Mouse (Mus musculus) C2C12 (cell line): ENCODE results near the gene Ifitm6. TPM values are rescaled to one million over a fixed set of nuclear protein-coding genes. Genes with fewer than 3 reads are reported as not detected.
A peak's percentile ranks its signal among the peaks of the same experiment; 100 is the strongest.

Experiments used
- H3K27me3 ChIP-seq: one replicate; pipeline ENCODE4 v1.6.1; 2011; ENCODE audit not compliant: control insufficient read depth, insufficient read depth, insufficient read length
- H3K36me3 ChIP-seq: one replicate; pipeline ENCODE4 v1.6.1; 2011; ENCODE audit not compliant: control insufficient read depth, insufficient read depth
- H3K4me3 ChIP-seq: one replicate; pipeline ENCODE4 v1.5.1; 2011; ENCODE audit warnings: mild to moderate bottlenecking, control low read depth; ENCODE audit not compliant: poor library complexity, insufficient read depth, severe bottlenecking
- H3K79me2 ChIP-seq: one replicate; pipeline ENCODE4 v1.6.1; 2011; ENCODE audit not compliant: control insufficient read depth, insufficient read depth
- H3K79me3 ChIP-seq: one replicate; pipeline ENCODE4 v1.6.1; 2011; ENCODE audit warnings: low read depth, control low read depth
- H3ac ChIP-seq: one replicate; pipeline ENCODE3; 2011; ENCODE audit warnings: low read depth; ENCODE audit not compliant: control insufficient read depth, insufficient read length
- CEBPB ChIP-seq: IDR thresholded peaks from one replicate; pipeline ENCODE4 v1.6.1; 2011; ENCODE audit warnings: low read depth, mild to moderate bottlenecking, control low read depth, moderate library complexity
- CTCF ChIP-seq: IDR thresholded peaks from one replicate; pipeline ENCODE4 v1.5.1; 2011; ENCODE audit not compliant: control insufficient read depth, insufficient read depth, insufficient read length
- FOSL1 ChIP-seq: IDR thresholded peaks from one replicate; pipeline ENCODE4 v1.8.0; 2011; ENCODE audit warnings: mild to moderate bottlenecking, low read length; ENCODE audit not compliant: poor library complexity, insufficient read depth, severe bottlenecking
- MAX ChIP-seq: IDR thresholded peaks from one replicate; pipeline ENCODE4 v1.6.1; 2011; ENCODE audit warnings: mild to moderate bottlenecking, control low read depth
- MYOD1 ChIP-seq: IDR thresholded peaks from one replicate; pipeline ENCODE4 v1.6.1; 2011; ENCODE audit warnings: low read depth; ENCODE audit not compliant: control insufficient read depth, insufficient read length
- MYOG ChIP-seq: IDR thresholded peaks from one replicate; pipeline ENCODE4 v1.6.1; 2011; ENCODE audit not compliant: control insufficient read depth, insufficient read length; ENCODE audit errors: extremely low read depth
- USF1 ChIP-seq: IDR thresholded peaks from one replicate; pipeline ENCODE4 v1.6.1; 2011; ENCODE audit warnings: low read depth, mild to moderate bottlenecking, control low read depth, moderate library complexity
- polyA plus RNA-seq: library from polyadenylated mRNA; unstranded; fragments of >200 nt; fragmentation: generic; extraction: Trizol; gene quantifications from one replicate; pipeline ENCODE4 v1.2.1, GENCODE M21; 2012; ENCODE audit warnings: missing spikeins

The Ifitm6 gene
- polyA plus RNA-seq, 1 experiment: 1.3 TPM

DNA sequence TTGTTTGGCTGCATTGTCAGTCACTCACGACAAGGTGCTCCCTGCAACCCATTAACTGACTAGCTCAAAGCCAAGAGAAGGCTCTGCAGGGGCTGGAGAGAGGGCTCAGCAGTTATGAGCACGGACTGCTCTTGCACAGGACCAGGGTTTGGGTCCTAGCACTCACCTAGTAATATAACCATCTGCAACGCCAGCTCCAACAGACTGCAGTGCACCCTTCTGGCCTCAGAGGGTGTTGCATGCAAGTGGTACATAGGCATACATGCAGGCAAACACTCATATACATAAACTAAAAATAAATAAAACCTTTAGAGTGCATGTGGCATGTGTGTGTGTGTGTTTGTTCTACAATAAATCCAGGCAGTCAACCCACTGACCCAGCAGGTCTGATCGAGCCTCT lies 38.1 kb upstream of the Ifitm6 start:
- H3K79me3 ChIP-seq: no peaks in the 10 kb centered on the region
- TF ChIP-seq CTCF (no peak), FOSL1 (no peak), MYOD1 (no peak), MAX (no peak), CEBPB (no peak), MYOG (no peak), USF1 (no peak)
- no peak overlapping the region for H3K4me3 ChIP-seq
- no peak overlapping the region for H3ac ChIP-seq
- H3K79me2 ChIP-seq: no peaks in the 10 kb centered on the region
- H3K27me3 ChIP-seq: no peaks in the 10 kb centered on the region
- no peaks in the 10 kb centered on the region for H3K36me3 ChIP-seq

GRCm38 (mm10) chr7:141052421-141052820 lies 34.7 kb upstream of the Ifitm6 start:
- Histone ChIP-seq H3K79me3 (no peaks in the 10 kb centered on the region), H3K79me2 (no peaks in the 10 kb centered on the region), H3ac (no peak overlapping the region), H3K27me3 (no peaks in the 10 kb centered on the region), H3K36me3 (no peaks in the 10 kb centered on the region), H3K4me3 (no peak overlapping the region)
- TF ChIP-seq MYOG (no peak), MAX (no peak)

DNA sequence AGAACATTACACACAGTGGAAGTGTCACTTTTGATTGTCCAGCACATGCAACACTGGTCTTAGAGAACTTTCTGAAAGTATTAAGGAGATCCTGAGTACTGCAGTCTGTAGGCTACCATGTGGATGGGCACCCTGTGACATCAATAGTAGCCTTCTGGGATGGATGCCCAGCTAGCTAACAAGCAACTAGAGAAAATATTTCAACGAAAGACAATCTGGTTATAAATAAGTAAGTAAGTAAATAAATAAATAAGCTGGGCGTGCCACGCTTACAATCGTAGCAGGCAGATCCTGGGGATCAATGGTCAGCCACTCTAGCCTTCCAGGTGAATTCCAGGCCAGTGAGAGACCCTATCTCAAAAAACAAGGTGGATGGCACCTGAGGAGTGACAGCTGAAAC lies 34.3 kb upstream of the Ifitm6 start:
- no peaks in the 10 kb centered on the region for H3K36me3 ChIP-seq
- no peaks in the 10 kb centered on the region for H3K79me3 ChIP-seq
- no peaks in the 10 kb centered on the region for H3K27me3 ChIP-seq
- no peaks in the 10 kb centered on the region for H3K79me2 ChIP-seq
- no peak overlapping the region for H3ac ChIP-seq
- H3K4me3 ChIP-seq: no peak overlapping the region
- no peak for TF ChIP-seq FOSL1
- no peak for TF ChIP-seq CEBPB
- no peak for TF ChIP-seq USF1
- TF ChIP-seq MYOD1: no peak
- TF ChIP-seq CTCF: no peak

DNA sequence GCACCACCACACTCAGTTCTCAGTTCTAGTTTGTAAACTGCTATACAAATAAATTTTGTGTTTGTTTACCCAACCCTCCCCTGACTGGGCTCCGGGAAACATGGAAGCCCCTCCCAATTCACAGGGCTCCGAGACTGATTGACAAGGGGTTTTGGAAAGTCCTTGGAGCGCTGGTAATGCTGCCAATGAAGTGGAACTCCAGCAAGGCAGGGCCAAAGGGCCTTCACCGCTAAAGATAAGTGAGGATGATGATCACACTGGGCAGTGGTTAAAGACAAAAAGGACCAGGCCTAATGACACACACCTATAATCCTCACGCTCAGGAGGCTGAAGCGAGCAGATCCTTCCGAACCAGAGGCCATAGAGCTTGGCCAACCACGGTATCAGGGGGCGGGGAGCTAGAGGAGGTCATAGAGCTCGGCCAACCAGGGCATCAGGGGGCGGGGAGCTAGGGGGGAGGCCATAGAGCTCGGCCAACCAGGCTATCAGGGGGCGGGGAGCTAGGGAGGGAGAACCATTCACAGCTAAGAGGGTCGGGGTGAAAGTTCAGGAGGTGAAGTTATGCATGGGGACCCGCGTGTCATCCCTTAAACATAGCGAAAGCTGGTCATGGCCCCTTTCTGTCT lies 33.4 kb upstream of the Ifitm6 start:
- H3K4me3 ChIP-seq: no peak overlapping the region
- H3K27me3 ChIP-seq: no peaks in the 10 kb centered on the region
- no peaks in the 10 kb centered on the region for H3K79me3 ChIP-seq
- H3ac ChIP-seq: no peak overlapping the region
- no peaks in the 10 kb centered on the region for H3K36me3 ChIP-seq
- no peak for TF ChIP-seq MYOD1
- TF ChIP-seq MYOG: no peak
- TF ChIP-seq FOSL1: no peak
- no peak for TF ChIP-seq CEBPB
- no peak for TF ChIP-seq USF1
- TF ChIP-seq MAX: no peak
- no peak for TF ChIP-seq CTCF
- H3K79me2 ChIP-seq: no peaks in the 10 kb centered on the region

- TF ChIP-seq MYOD1: no peak
- TF ChIP-seq MAX: no peak
- TF ChIP-seq CTCF: no peak
- TF ChIP-seq MYOG: no peak
- TF ChIP-seq USF1: no peak
- no peak for TF ChIP-seq FOSL1
- no peak for TF ChIP-seq CEBPB
- no peak overlapping the region for H3ac ChIP-seq
- no peaks in the 10 kb centered on the region for H3K36me3 ChIP-seq
- H3K79me3 ChIP-seq: no peaks in the 10 kb centered on the region
- no peaks in the 10 kb centered on the region for H3K27me3 ChIP-seq
- no peaks in the 10 kb centered on the region for H3K79me2 ChIP-seq
- no peak overlapping the region for H3K4me3 ChIP-seq
These were observed 31.6 kb upstream of the Ifitm6 start for GRCm38 (mm10) chr7:141049326-141049725.

DNA sequence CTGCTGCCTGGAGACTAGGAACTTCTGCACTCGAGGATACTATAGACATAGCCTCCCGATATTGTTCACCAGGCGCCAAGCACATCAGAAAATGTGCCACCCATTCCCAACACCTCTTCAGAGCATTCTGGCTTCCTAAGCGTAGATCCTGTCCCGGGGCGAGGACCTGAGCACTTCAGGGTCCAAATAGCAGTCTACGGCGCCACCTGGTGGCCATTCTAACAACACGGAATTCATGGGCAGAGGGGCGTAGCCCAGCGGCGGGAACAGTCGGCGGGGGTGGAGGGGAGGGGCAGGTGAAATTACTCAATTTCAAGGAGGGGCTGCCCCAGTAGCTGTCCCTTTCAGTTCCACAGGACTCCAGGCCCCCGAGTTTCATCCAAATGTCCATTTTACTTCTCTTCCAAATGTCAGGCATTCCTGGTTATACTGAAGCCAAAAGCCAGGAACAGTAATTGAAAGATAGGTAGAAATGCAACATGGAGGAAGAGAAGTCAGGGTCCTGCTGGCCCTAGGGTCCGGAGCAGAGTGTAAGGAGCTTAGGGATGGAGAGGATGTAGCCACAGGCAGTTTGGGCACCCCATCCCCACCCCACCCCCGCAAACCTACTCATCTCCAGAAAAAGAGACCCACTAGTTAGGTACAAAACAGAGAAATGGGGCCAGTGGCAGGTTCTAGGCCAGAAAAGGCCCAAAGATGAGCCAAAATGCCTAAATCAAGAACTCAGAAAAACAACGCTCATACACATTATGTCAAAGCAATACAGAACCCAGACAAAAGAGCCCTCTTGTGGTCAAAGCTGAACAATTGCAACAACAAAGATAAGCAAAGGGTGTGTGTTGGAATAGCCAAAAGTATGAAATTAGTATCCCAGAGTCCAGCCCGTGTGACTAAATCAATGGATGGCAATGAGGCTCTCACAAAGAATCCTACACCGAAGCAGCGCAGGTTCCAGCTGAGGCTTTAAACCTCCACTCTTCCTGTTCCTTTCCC lies 30.8 kb upstream of the Ifitm6 start:
- Histone ChIP-seq H3K4me3 (no peak overlapping the region), H3K79me3 (no peaks in the 10 kb centered on the region), H3ac (peak overlapping the region; percentile 68), H3K79me2 (no peaks in the 10 kb centered on the region), H3K36me3 (no peaks in the 10 kb centered on the region), H3K27me3 (no peaks in the 10 kb centered on the region)
- TF ChIP-seq MAX: no peak
- peak; percentile 18 for TF ChIP-seq CEBPB
- TF ChIP-seq FOSL1: no peak
- TF ChIP-seq MYOD1: no peak
- TF ChIP-seq CTCF: peak; percentile 84
- no peak for TF ChIP-seq USF1
- no peak for TF ChIP-seq MYOG
